Mouse (Mus musculus): ENCODE data around the gene Cyb5r3. TPM values are rescaled to one million over a fixed set of nuclear protein-coding genes. Genes with fewer than 3 reads are reported as not detected.

The Cyb5r3 gene
- total RNA-seq, 2 experiments from 2014 or later, result 59.9 to 62.0 TPM

DNA sequence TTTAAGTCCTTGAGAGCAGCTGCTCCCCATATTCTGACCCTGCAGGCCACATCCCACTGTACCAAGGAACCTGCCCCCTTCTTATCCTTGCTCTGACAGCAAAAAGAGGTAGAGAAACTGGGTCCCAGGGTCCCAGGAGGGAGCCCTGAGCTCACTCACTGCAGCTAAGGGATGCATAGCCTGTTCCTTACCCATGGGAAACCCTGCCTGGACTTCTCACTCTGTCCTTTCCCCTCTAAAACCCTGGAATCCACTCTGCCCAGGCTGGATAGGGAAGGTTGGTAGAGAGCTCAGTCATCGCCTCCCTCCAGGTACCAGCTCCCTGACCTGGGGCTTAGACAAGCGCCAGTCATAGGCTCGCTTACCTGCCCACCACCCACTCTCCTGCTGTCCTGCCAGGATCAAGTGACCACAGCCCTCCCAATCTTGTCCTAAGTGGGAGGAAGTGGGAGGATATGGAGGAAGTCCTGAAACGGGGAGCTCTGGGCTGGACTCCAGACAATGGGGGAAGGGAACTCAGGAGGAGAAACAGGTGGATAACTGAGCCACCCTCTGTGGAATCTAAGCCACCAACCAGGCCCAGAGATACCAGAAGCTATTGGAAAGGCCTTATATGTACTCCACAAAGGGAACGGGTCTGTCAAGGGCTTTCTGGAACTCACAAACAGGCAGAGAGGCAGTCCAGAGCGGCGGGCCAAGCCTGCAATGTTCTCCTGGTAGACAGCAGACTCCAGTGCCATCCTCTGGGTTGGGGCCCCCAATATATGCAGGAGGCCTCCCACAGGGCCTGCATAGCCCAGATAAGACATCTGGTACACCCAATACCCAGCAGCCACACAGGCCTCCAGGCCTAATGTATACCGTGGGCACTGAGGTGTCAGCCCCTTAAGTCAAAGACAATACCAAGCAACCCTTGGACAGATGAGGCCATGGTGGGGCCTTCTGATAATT, 2.3 kb downstream of the Cyb5r3 start:
- no peak for DNase-seq (ENCODE audit: extremely low spot score in 1 of 2, low spot score in 1 of 2)

DNA sequence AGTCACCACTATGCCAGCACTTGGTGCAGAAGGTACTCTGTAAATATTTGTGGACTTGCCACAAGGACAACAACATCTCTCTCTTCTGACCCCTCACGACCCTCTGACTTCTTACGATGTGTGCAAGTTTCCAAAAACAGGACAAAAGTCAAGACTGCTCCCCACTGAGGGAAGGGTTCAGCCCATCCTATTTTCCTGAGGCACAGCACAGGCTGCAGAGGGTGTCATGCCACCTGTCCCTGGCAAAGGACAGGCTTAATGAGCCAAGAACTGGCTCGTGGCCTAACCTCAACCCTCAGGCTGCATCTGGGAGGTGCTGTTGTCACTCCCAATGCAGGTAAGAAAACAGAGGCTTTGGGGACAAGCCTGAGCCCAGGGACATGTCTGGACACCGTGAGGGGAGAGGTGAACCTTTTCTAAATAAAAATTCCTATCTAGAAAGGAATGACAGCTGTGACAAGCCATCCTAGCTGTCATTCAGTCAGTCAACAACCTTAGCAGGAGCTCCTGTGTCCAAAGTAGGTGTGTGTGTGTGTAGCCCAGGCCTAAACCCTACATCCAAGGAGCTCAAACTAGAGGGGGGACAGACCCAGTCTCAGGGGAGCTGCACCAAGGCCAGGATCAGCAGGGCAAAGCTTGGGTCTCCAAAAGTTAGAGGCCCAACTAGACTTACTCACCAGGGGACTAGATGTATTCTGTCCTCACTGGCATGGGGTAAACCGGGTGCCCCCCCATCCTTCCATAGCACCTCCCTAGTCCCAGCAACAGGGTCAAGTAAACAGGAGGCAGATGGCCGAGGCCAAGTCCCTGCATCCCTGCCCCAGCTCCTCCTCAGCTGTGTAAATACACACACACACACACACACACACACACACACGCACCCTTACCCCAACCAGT, 3.3 kb downstream of the Cyb5r3 start:
- DNase-seq (ENCODE audit: extremely low spot score in 1 of 2, low spot score in 1 of 2), result no peak

DNA sequence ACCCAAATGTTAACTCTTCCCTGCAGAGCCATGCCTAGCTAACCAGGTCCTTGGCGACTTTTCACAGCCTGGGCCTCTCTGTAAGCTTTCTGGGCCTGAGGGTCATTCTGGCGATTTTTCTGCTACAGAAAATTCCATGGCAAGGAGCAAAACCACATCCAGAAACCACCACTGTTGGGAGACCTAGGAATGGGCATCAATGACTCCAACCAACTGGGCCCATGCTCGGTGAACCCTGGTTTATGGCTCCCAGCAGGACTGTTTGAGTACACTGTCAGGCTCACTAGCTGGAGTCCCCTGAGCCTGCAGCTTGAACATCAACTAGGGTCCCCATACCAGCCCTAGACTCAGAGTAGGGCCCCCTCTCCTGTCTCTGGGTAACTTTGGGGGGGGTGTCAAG, 4.1 kb downstream of the Cyb5r3 start:
- no peak for DNase-seq (ENCODE audit: extremely low spot score in 1 of 2, low spot score in 1 of 2)

DNA sequence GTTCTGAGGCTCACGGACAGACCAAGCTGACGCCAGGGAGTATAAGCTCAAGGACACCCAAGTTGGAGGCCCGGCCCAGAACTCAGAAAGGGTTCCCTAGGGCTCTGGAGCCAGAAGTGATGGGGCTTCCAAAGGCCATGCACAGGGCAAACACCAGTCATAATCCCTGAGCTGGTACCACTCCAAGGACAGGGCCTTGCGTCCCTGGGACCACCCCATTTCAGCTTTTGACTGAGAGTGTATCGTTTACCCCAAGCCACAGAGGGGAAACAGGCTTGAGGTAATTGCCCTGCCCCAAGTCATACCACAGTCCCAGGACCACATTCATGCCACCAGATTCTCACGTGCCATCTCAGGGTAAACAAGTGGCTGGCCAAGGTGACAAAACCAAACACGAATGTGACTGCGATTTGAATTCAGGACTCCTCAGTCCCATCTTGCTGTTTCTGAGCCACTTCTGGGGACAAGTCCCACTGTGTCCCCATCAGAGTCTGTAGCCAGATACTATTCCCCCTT, 4.8 kb downstream of the Cyb5r3 start:
- DNase-seq (ENCODE audit: extremely low spot score in 1 of 2, low spot score in 1 of 2), result no peak

DNA sequence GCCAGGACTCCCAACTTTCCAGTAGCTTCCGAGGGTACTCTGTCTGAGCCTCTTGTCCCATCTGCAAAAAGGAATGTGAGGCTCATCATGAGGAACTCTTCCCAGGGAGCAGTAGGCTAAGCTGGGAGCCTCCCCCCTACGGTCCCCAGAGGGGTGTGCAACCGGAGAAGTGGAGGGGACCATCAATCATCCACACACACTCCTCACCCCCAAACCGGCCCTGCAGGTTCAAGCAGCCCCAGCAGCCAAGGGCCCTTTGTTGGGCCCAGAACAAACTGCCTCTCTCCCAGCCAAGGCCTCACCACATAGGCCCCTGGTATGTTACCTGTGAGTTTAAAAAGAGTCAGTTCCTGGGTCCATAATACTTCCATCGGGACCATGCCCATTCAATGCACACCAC, 5.3 kb downstream of the Cyb5r3 start:
- no peak for DNase-seq (ENCODE audit: extremely low spot score in 1 of 2, low spot score in 1 of 2)

DNA sequence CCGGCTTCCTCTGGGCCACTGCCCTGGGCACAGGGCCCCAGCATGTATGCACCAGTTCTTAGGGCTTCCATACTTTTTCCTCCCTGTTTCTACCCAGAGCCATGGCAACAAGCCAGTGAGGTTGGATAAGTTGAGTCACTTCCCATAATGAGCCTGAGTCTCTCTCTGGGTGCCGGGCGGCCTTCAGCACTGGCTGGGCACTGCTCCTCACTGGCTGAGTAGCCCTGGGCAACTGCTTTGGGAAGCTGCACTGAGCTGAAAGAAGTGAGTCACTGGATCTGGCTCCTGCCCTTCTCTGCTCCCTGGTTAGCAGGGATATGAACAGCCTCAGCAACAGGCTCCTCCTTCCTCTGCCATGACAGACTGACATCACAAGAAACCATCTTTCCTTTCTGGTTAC, 5.8 kb downstream of the Cyb5r3 start:
- DNase-seq (ENCODE audit: extremely low spot score in 1 of 2, low spot score in 1 of 2), result no peak

DNA sequence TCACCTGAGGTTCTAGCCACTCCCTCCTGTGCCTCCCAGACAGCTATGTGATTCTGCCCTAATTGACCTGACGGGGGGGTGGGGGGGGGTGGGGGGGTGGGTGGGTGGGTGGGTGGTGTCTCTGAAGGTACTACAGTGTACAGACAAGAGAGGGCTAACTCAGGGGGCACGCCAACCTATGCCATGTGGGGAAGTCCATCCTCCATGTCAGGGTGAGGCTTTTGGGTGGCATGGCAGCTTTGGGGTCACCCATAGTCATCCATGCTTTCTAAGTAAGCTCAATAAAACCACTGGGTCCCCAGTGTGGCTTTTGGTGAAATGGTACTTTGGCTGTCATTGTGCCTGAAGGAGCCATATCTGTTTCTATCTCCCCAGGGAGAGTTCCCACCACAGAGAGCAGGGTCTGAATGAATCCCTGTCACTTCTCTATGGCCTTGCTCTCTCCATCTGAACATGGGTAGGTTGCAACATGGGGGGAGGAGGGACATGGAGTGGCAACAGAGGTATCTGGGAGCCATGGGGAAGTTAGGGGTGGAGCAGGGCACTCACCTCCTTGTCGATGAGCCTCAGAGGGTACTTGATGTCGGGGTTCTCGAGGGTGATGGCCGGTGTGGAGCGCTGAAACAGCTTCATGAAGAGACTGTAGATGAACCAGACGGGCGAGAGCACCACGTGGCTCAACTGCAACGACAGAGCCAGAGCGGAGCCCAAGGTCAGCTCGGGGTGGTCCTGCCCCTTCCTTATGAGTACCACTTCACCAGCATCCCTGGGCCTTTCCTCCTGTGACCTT, 6.7 kb downstream of the Cyb5r3 start:
- DNase-seq (ENCODE audit: extremely low spot score in 1 of 2, low spot score in 1 of 2), result no peak

DNA sequence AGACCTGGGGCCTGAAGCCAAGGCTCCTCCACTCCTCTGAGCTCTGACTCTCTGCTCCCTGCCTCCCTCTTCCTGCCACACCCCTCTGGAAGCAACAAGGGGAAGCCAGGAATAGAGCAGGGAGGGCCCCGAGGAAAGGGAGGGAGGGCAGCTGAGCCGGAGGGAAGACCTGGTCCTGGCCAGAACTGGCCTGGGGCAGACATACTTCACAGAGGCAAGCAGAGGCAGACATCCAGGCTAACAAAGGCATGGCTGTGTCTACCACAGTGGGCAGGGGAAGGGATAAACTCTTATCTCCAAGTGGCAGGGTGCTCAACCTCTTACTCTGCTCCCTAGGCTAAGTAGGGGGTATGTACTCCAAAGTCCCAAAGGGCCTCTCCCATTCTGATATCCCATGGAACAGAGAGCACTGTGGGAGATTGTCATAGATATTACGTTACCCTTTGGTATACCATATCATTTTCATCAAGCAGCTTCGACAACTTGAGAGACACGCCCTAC, 7.4 kb downstream of the Cyb5r3 start:
- no peak for DNase-seq (ENCODE audit: extremely low spot score in 1 of 2, low spot score in 1 of 2)

DNA sequence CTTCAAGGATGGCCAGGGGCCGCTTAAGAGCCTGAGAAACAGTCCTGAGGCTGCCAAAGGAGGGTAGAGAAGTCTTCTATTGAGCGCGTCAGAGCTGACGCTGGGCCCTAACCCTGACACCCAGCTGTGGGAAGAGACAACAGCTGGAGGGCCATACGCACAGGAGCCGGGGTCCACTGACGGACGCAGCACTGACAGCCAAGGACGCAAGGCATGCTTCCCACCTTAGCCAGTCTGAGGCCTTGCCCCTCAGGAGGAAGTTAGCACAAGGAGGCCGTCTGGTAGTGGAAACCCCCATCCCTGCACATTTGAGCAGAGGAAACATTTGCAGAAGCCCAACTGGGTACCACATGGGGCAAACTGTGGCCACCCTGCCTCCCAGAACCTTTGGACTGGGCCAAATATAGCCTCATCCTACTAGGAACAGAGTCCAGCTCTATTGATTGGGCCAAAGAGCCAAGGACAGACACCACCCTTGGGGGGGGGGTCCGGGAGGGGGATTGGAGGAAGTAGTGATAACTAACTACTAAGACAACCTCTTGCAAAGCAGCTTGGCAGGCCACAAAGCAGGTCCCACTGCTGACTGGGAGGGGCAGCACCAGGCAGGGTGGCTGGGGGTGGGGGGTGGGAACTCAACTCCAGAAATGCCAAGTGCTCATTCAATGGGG, 9.4 kb downstream of the Cyb5r3 start:
- no peak for DNase-seq (ENCODE audit: extremely low spot score in 1 of 2, low spot score in 1 of 2)

DNA sequence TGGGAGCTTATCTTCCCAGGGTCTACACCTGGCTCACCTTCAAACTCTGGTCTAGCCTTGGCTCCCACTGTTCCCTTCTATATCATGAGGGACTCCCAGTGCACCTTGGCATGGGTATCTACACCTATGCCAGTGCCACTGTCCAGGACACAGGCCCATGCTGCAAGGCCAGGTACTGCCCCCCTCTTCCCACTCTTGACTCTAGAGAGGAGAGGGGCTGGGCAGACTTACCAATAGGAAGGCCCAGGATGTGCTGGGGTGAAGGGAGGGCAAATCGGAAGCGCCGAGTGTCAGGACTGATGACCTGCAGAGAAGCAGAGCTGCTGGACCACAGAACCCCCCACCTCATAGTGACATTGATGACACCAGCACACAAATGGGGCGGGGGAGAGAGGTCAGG, 10.4 kb downstream of the Cyb5r3 start:
- DNase-seq (ENCODE audit: extremely low spot score in 1 of 2, low spot score in 1 of 2), result no peak

DNA sequence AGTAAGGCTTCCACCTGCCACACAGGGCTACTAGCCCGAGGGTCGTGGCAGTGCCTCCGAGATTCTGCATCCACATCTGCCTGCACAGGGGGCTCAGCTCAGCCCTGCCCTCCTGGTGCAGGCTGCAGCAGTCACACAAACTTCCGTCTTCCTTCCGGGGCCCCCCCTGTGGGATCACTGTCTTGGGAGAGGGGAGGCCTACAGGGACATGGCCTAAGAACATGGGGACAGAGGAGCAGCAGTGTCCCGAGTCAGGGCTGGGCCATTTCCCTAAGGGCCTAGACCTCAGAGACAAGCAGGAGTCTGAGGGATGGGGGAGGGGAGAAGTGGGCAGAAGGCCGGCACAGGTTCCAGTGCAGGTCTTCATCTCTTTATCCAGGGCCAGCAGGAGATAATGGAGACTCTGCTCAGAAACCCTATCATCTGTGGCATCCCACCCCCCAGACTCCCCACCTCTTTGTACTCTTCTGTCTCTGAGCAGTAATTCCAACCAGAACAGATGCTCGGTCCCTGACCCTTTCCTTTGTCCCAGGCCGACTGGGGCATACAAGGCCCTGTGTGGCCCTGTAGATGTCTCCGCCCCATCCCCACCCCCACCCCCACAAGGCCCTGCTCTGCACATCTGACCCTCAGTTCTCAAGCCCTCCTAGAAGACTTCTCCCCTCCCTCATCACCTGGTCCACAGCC, 11.2 kb downstream of the Cyb5r3 start:
- no peak for DNase-seq (ENCODE audit: extremely low spot score in 1 of 2, low spot score in 1 of 2)

DNA sequence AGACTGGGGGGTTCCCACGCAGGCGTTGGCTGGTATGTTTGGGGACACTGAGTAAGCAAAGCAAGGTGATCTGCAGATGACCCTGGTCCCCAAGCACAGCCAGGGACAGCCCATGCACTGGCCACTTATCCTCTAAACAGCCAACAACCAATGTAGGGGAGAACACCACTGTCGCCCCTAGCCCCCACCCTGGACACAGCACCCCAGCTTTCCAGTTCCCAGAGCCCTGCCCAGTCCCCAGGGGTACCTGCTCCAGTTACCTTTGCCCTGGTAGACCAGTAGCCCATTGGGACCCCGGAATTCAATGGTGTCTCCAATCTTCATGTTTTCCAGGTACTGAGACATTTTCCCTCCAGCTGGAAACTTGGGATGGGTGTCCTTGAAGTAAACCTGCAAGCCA, 11.8 kb downstream of the Cyb5r3 start:
- no peak for DNase-seq (ENCODE audit: extremely low spot score in 1 of 2, low spot score in 1 of 2)

DNA sequence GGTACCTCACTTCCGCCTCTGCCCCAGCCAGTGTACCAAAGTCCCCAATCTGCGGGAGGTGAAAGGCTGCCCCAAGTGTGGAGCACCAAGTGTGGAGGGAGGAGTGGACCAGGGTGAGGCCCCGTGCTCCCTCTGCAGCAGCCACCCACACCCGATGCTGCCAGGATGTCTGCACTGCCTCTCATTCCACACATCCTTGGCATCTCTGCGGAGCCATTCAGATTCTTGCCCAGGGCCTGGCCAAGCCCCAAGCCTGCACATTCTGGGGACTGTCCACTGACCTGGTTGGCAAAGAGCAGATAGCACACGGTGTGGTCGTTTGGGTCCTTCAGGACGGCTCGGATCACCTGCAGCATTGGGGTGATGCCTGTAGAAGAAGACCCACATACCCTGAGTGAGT, 12.6 kb downstream of the Cyb5r3 start:
- no peak for DNase-seq (ENCODE audit: extremely low spot score in 1 of 2, low spot score in 1 of 2)

DNA sequence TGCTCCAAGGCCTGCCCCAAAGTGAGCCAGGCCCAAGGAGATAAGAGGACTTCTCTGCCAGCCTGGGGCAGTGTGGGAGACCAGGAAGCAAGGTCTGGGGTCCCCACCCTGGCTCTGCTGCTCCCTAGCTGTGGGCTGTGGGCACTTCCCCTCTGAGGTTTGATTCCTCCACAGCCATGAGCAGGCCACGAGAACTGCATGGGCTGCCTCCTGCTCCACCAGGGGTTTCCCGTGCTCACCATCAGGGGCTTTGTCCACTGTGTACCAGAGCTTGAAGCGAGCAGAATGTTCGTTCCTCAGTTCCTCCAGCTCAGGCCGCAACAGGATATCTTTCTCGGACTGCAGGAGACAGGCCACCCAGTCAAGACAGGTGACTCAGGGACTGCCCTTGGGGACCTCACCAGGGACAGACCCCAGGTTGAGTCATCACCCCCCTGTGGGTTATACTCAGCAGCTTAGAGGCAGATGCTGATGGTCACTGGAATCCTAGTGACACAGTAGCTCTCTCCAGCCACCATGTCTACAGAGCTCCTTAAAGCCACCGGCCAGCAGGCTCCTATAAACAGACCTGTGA, 13.7 kb downstream of the Cyb5r3 start:
- no peak for DNase-seq (ENCODE audit: extremely low spot score in 1 of 2, low spot score in 1 of 2)

DNA sequence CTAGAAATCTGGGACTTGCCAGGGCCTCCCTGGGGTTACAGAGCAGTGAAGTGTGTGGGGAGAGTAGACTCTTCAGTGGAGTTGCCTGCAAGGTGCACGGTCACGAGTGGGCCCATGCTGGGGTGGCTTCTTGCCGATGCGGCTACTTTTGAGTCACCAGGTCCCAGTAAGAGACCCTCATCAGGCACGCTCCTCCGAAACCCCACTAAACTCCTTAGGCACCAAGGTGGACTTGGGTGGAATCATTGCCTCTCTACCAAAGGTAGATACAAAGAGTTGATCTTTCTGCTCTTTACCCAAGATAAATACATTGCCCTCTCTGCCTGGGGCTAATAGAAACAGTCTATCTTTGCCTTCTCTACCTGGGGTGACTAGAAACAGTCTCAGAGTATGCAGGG, 14.7 kb downstream of the Cyb5r3 start:
- DNase-seq (ENCODE audit: extremely low spot score in 1 of 2, low spot score in 1 of 2), result no peak

DNA sequence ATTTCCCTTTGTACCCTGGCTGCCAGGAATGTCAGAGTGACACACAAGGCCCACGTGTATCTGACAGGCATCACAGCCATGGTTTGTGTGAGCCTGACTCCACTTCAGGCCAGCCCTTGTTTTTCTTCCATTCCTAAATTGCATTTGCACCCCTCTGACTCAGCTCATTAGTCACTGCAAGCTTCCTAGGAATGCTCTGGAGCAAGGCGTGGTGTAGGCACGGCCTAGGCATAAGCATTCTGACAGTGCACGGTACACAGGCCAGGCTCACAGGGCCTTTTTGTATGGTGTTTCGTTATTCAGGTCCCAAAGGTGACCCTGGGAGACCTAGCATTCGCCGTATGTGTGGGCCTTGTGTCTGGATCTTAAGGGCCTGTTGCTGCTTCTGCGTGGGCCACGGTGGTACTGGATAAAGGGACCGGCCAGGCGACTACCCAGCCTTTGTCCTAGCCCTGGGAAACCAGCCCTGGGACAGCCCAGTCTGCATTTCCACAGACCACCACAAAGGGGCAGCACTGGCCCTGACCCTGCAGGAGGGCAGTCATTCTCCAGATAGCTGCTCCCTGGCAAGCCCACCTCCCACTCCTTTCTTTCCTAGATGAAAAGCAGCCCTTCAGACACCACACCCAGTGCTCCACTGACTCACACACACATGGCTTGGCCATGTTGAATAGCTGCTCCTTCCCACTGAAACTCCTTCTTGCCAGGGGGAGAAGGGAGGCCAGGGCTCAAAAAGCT, 15.3 kb downstream of the Cyb5r3 start:
- peak in 1 of 2 experiments; percentile 54 for DNase-seq (ENCODE audit: extremely low spot score in 1 of 2, low spot score in 1 of 2)

DNA sequence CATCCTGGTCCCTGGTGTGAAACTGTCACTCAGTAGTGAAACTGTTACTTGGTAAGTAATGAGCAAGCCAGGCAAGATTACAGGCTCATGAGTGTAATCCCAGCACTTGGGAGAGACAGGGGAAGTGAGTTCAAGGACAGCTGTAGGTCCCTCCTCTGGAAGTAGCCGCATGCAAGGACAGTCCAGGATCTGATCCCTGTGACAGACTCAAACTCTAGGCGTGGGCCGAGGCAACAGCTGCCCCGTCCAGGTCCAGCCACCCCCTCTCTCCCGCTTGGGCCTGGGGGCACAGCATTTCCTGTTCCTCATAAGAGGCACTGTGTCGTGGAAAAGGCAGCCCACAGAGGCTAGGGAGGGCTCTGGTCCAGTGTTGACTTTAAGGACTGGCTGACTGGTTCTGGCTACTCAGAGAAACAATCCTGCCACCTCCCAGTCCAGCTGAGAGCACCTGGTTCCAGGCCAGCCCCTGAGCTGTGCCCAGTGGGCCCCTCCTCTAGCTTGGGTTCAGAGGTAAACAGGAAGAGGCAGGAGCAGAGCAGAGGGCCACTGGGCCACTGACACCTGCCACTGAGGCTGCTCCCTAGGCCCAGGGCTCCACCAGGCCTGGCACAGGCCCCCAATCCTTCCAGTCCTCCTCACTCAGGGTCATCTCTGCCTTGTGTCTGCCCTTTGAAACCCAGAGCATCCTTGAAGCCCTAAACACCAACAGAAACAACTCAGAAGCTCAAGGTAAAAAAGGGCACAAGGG, 16.5 kb downstream of the Cyb5r3 start:
- DNase-seq (ENCODE audit: extremely low spot score in 1 of 2, low spot score in 1 of 2), result no peak

Measured in layer of hippocampus, postnatal 25 days (tissue).